Mouse (Mus musculus): Measurements from ENCODE around the gene Nfe2l3. TPM values are rescaled to one million over a fixed set of nuclear protein-coding genes. Genes with fewer than 3 reads are reported as not detected.

The Nfe2l3 gene
- polyA plus RNA-seq, 1 experiment from 2014 or later, result 10.8 TPM

GRCm38 (mm10) chr6:51395486-51395885, 37.0 kb upstream of the Nfe2l3 start:
- no peaks in the 10 kb centered on the region for H3K36me3 ChIP-seq (ENCODE audit: control insufficient read depth, insufficient read depth, low read length)
- H3K27ac ChIP-seq (ENCODE audit: low read depth, low read length), result no peak overlapping the region
- DNase-seq (ENCODE audit: low spot score) (peak; percentile 53), ATAC-seq (peak; percentile 53; the same call in 1 of the 2 replicates)
- H3K27me3 ChIP-seq (replicated peaks; ENCODE audit: control insufficient read depth, insufficient read depth, low read length), result no peaks in the 10 kb centered on the region
- H3K4me2 ChIP-seq (ENCODE audit: low read length), result no peak overlapping the region
- peaks cover 3% of the 10 kb centered on the region; the same call in 1 of the 2 replicates for H3K4me1 ChIP-seq (ENCODE audit: control insufficient read depth, insufficient read depth, low read length)
- no peak overlapping the region for H3K4me3 ChIP-seq (ENCODE audit: low read depth, low read length)
- H3K9ac ChIP-seq (ENCODE audit: low read length), result no peak overlapping the region
- no peaks in the 10 kb centered on the region for H3K9me3 ChIP-seq (replicated peaks; ENCODE audit: control insufficient read depth, low read length)
- 61% methylated on average over 9 of the region's 9 CpGs for WGBS

- H3K4me3 ChIP-seq (ENCODE audit: low read depth, low read length), result no peak overlapping the region
- peaks cover 3% of the 10 kb centered on the region; the same call in 1 of the 2 replicates for H3K4me1 ChIP-seq (ENCODE audit: control insufficient read depth, insufficient read depth, low read length)
- ATAC-seq (no peak), DNase-seq (ENCODE audit: low spot score) (no peak)
- no peak overlapping the region for H3K9ac ChIP-seq (ENCODE audit: low read length)
- no peak overlapping the region for H3K4me2 ChIP-seq (ENCODE audit: low read length)
- H3K27me3 ChIP-seq (replicated peaks; ENCODE audit: control insufficient read depth, insufficient read depth, low read length), result no peaks in the 10 kb centered on the region
- H3K9me3 ChIP-seq (replicated peaks; ENCODE audit: control insufficient read depth, low read length), result no peaks in the 10 kb centered on the region
- 23% methylated on average over 6 of the region's 6 CpGs for WGBS
- H3K36me3 ChIP-seq (ENCODE audit: control insufficient read depth, insufficient read depth, low read length), result no peaks in the 10 kb centered on the region
- H3K27ac ChIP-seq (ENCODE audit: low read depth, low read length), result no peak overlapping the region
Measured at GRCm38 (mm10) chr6:51399113-51399518, 33.4 kb upstream of the Nfe2l3 start.

- no peaks in the 10 kb centered on the region for H3K36me3 ChIP-seq (ENCODE audit: control insufficient read depth, insufficient read depth, low read length)
- no peaks in the 10 kb centered on the region for H3K27me3 ChIP-seq (replicated peaks; ENCODE audit: control insufficient read depth, insufficient read depth, low read length)
- no peaks in the 10 kb centered on the region for H3K9me3 ChIP-seq (replicated peaks; ENCODE audit: control insufficient read depth, low read length)
- no peak overlapping the region for H3K27ac ChIP-seq (ENCODE audit: low read depth, low read length)
- 75% methylated on average over 6 of the region's 6 CpGs for WGBS
- no peak overlapping the region for H3K4me3 ChIP-seq (ENCODE audit: low read depth, low read length)
- ATAC-seq, result no peak
- no peaks in the 10 kb centered on the region for H3K4me1 ChIP-seq (ENCODE audit: control insufficient read depth, insufficient read depth, low read length)
- no peak overlapping the region for H3K9ac ChIP-seq (ENCODE audit: low read length)
- H3K4me2 ChIP-seq (ENCODE audit: low read length), result no peak overlapping the region
- no peak for DNase-seq (ENCODE audit: low spot score)
Measured at GRCm38 (mm10) chr6:51401294-51401693, 31.2 kb upstream of the Nfe2l3 start.

- no peak overlapping the region for H3K4me3 ChIP-seq (ENCODE audit: low read depth, low read length)
- DNase-seq (ENCODE audit: low spot score) (no peak), ATAC-seq (no peak)
- no peaks in the 10 kb centered on the region for H3K4me1 ChIP-seq (ENCODE audit: control insufficient read depth, insufficient read depth, low read length)
- H3K36me3 ChIP-seq (ENCODE audit: control insufficient read depth, insufficient read depth, low read length), result no peaks in the 10 kb centered on the region
- H3K9ac ChIP-seq (ENCODE audit: low read length), result no peak overlapping the region
- 93% methylated on average over 5 of the region's 5 CpGs for WGBS
- H3K4me2 ChIP-seq (ENCODE audit: low read length), result no peak overlapping the region
- H3K27me3 ChIP-seq (replicated peaks; ENCODE audit: control insufficient read depth, insufficient read depth, low read length), result no peaks in the 10 kb centered on the region
- no peak overlapping the region for H3K27ac ChIP-seq (ENCODE audit: low read depth, low read length)
- no peaks in the 10 kb centered on the region for H3K9me3 ChIP-seq (replicated peaks; ENCODE audit: control insufficient read depth, low read length)
Measured at GRCm38 (mm10) chr6:51403598-51403997, 28.9 kb upstream of the Nfe2l3 start.

GRCm38 (mm10) chr6:51404502-51404901, 28.0 kb upstream of the Nfe2l3 start:
- Histone ChIP-seq H3K4me1 (ENCODE audit: control insufficient read depth, insufficient read depth, low read length) (no peaks in the 10 kb centered on the region), H3K4me3 (ENCODE audit: low read depth, low read length) (no peak overlapping the region), H3K27me3 (replicated peaks; ENCODE audit: control insufficient read depth, insufficient read depth, low read length) (no peaks in the 10 kb centered on the region), H3K4me2 (ENCODE audit: low read length) (no peak overlapping the region), H3K9ac (ENCODE audit: low read length) (no peak overlapping the region), H3K27ac (ENCODE audit: low read depth, low read length) (no peak overlapping the region), H3K9me3 (replicated peaks; ENCODE audit: control insufficient read depth, low read length) (no peaks in the 10 kb centered on the region), H3K36me3 (ENCODE audit: control insufficient read depth, insufficient read depth, low read length) (no peaks in the 10 kb centered on the region)
- ATAC-seq, result no peak
- DNase-seq (ENCODE audit: low spot score), result no peak
- 92% methylated on average over 4 of the region's 4 CpGs for WGBS

GRCm38 (mm10) chr6:51416433-51416832, 16.0 kb upstream of the Nfe2l3 start:
- H3K27ac ChIP-seq (ENCODE audit: low read depth, low read length), result no peak overlapping the region
- no peak for ATAC-seq
- DNase-seq (ENCODE audit: low spot score), result no peak

GRCm38 (mm10) chr6:51417306-51417936, 15.0 kb upstream of the Nfe2l3 start:
- DNase-seq (ENCODE audit: low spot score) (no peak), ATAC-seq (no peak)
- Histone ChIP-seq H3K9ac (ENCODE audit: low read length) (no peak overlapping the region), H3K9me3 (replicated peaks; ENCODE audit: control insufficient read depth, low read length) (no peaks in the 10 kb centered on the region), H3K4me2 (ENCODE audit: low read length) (no peak overlapping the region), H3K4me1 (ENCODE audit: control insufficient read depth, insufficient read depth, low read length) (no peaks in the 10 kb centered on the region), H3K27ac (ENCODE audit: low read depth, low read length) (no peak overlapping the region), H3K4me3 (ENCODE audit: low read depth, low read length) (no peak overlapping the region), H3K36me3 (ENCODE audit: control insufficient read depth, insufficient read depth, low read length) (no peaks in the 10 kb centered on the region), H3K27me3 (replicated peaks; ENCODE audit: control insufficient read depth, insufficient read depth, low read length) (no peaks in the 10 kb centered on the region)
- 91% methylated on average over 4 of the region's 4 CpGs for WGBS

More at GRCm38 (mm10) chr6:51416433-51416832, 16.0 kb upstream of the Nfe2l3 start:
- Histone ChIP-seq H3K4me3 (ENCODE audit: low read depth, low read length) (no peak overlapping the region), H3K36me3 (ENCODE audit: control insufficient read depth, insufficient read depth, low read length) (no peaks in the 10 kb centered on the region), H3K4me1 (ENCODE audit: control insufficient read depth, insufficient read depth, low read length) (no peaks in the 10 kb centered on the region), H3K9me3 (replicated peaks; ENCODE audit: control insufficient read depth, low read length) (no peaks in the 10 kb centered on the region), H3K4me2 (ENCODE audit: low read length) (no peak overlapping the region), H3K9ac (ENCODE audit: low read length) (no peak overlapping the region), H3K27me3 (replicated peaks; ENCODE audit: control insufficient read depth, insufficient read depth, low read length) (no peaks in the 10 kb centered on the region)
- 43% methylated on average over 1 of the region's 1 CpGs for WGBS

- no peak overlapping the region for H3K4me3 ChIP-seq (ENCODE audit: low read depth, low read length)
- DNase-seq (ENCODE audit: low spot score) (no peak), ATAC-seq (no peak)
- H3K4me1 ChIP-seq (ENCODE audit: control insufficient read depth, insufficient read depth, low read length), result no peaks in the 10 kb centered on the region
- no peak overlapping the region for H3K27ac ChIP-seq (ENCODE audit: low read depth, low read length)
- no peaks in the 10 kb centered on the region for H3K36me3 ChIP-seq (ENCODE audit: control insufficient read depth, insufficient read depth, low read length)
- no peak overlapping the region for H3K9ac ChIP-seq (ENCODE audit: low read length)
- WGBS, result 59% methylated on average over 11 of the region's 11 CpGs
- H3K9me3 ChIP-seq (replicated peaks; ENCODE audit: control insufficient read depth, low read length), result no peaks in the 10 kb centered on the region
- no peak overlapping the region for H3K4me2 ChIP-seq (ENCODE audit: low read length)
- no peaks in the 10 kb centered on the region for H3K27me3 ChIP-seq (replicated peaks; ENCODE audit: control insufficient read depth, insufficient read depth, low read length)
Measured at GRCm38 (mm10) chr6:51423466-51424122, 8.9 kb upstream of the Nfe2l3 start.

GRCm38 (mm10) chr6:51424537-51424936, 7.9 kb upstream of the Nfe2l3 start:
- no peaks in the 10 kb centered on the region for H3K9me3 ChIP-seq (replicated peaks; ENCODE audit: control insufficient read depth, low read length)
- no peaks in the 10 kb centered on the region for H3K27me3 ChIP-seq (replicated peaks; ENCODE audit: control insufficient read depth, insufficient read depth, low read length)
- no peak for DNase-seq (ENCODE audit: low spot score)
- H3K4me1 ChIP-seq (ENCODE audit: control insufficient read depth, insufficient read depth, low read length), result no peaks in the 10 kb centered on the region
- no peak overlapping the region for H3K9ac ChIP-seq (ENCODE audit: low read length)
- H3K27ac ChIP-seq (ENCODE audit: low read depth, low read length), result no peak overlapping the region
- WGBS, result 87% methylated on average over 2 of the region's 2 CpGs
- no peaks in the 10 kb centered on the region for H3K36me3 ChIP-seq (ENCODE audit: control insufficient read depth, insufficient read depth, low read length)
- no peak for ATAC-seq
- H3K4me2 ChIP-seq (ENCODE audit: low read length), result no peak overlapping the region
- H3K4me3 ChIP-seq (ENCODE audit: low read depth, low read length), result no peak overlapping the region
